Mouse (Mus musculus): Measurements from ENCODE around the gene Cfap20. TPM values are rescaled to one million over a fixed set of nuclear protein-coding genes. Genes with fewer than 3 reads are reported as not detected.

Gene Cfap20
- total RNA-seq (2014; rRNA removed) (39.6 and 47.1 TPM in 2 replicates), polyA plus RNA-seq (2012; rRNA removed) (27.0 and 37.5 TPM in 2 replicates)

- peak; percentile 93 for DNase-seq (ENCODE audit: extremely low read depth, low read depth, low spot score)
- Histone ChIP-seq H3K9ac (ENCODE audit: low read depth, low read length) (peak within 1 kb of the TSS; percentile 83), H3K27ac (replicated peaks; ENCODE audit: insufficient read depth, low read depth, low read length) (peak within 1 kb of the TSS; percentile 89), H3K4me1 (ENCODE audit: control insufficient read depth, insufficient read depth, low read length) (peaks cover 24% of the 10 kb centered on the region), H3K4me3 (ENCODE audit: insufficient read depth, low read depth, low read length) (peak within 1 kb of the TSS; percentile 66), H3K79me2 (ENCODE audit: control insufficient read depth, insufficient read depth, low read length) (peaks cover 21% of the 10 kb centered on the region), H3K27me3 (ENCODE audit: control insufficient read depth, insufficient read depth, low read length) (no peaks in the 10 kb centered on the region), H3K36me3 (ENCODE audit: control insufficient read depth, insufficient read depth, low read length) (no peaks in the 10 kb centered on the region)
- TF ChIP-seq POLR2A (IDR thresholded peaks at IDR 0.05; ENCODE audit: extremely low read depth, insufficient read depth, low read length) (peak; percentile 78), CTCF (IDR thresholded peaks at IDR 0.05; ENCODE audit: low read depth, low read length) (no peak)
- WGBS, result under 1% methylated on average over 50 of the region's 51 CpGs
Measured at GRCm38 (mm10) chr8:95434686-95435439, at the start of gene Cfap20. Gene Cfap20, minus strand, starts transcription at chr8:95434869.

GRCm38 (mm10) chr8:95470008-95470407, 35.3 kb upstream of the Cfap20 start:
- TF ChIP-seq POLR2A (IDR thresholded peaks at IDR 0.05; ENCODE audit: extremely low read depth, insufficient read depth, low read length) (no peak), CTCF (IDR thresholded peaks at IDR 0.05; ENCODE audit: low read depth, low read length) (no peak)
- Histone ChIP-seq H3K4me3 (ENCODE audit: insufficient read depth, low read depth, low read length) (no peak overlapping the region), H3K36me3 (ENCODE audit: control insufficient read depth, insufficient read depth, low read length) (peaks cover 51% of the 10 kb centered on the region), H3K27ac (replicated peaks; ENCODE audit: insufficient read depth, low read depth, low read length) (no peak overlapping the region), H3K79me2 (ENCODE audit: control insufficient read depth, insufficient read depth, low read length) (no peaks in the 10 kb centered on the region), H3K27me3 (ENCODE audit: control insufficient read depth, insufficient read depth, low read length) (no peaks in the 10 kb centered on the region), H3K9ac (ENCODE audit: low read depth, low read length) (no peak overlapping the region), H3K4me1 (ENCODE audit: control insufficient read depth, insufficient read depth, low read length) (no peaks in the 10 kb centered on the region)
- WGBS, result 98% methylated on average over 4 of the region's 4 CpGs
- no peak for DNase-seq (ENCODE audit: extremely low read depth, low read depth, low spot score)

DNA sequence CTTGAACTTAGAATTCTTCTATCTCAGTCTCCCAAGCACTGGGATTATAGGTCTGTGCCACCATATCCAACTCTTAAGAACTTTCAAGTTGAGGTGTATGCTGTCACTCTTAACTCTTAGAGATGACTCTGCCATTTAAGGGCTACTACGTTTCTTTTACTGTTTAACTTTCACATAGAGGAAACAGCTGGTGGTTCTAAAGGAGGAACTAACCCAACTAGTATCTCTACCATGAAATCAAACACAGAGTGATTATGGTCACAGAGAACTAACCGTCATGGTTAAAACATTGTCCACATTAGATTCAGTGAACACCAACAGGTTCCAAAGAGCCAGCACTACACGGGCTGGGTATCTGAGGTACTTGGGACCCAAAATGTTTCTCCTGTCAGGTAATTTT, 34.3 kb upstream of the Cfap20 start:
- DNase-seq (ENCODE audit: extremely low read depth, low read depth, low spot score), result no peak
- Histone ChIP-seq H3K27me3 (ENCODE audit: control insufficient read depth, insufficient read depth, low read length) (no peaks in the 10 kb centered on the region), H3K4me3 (ENCODE audit: insufficient read depth, low read depth, low read length) (no peak overlapping the region), H3K36me3 (ENCODE audit: control insufficient read depth, insufficient read depth, low read length) (peaks cover 50% of the 10 kb centered on the region), H3K4me1 (ENCODE audit: control insufficient read depth, insufficient read depth, low read length) (no peaks in the 10 kb centered on the region), H3K27ac (replicated peaks; ENCODE audit: insufficient read depth, low read depth, low read length) (no peak overlapping the region), H3K79me2 (ENCODE audit: control insufficient read depth, insufficient read depth, low read length) (no peaks in the 10 kb centered on the region), H3K9ac (ENCODE audit: low read depth, low read length) (no peak overlapping the region)
- WGBS, result 91% methylated on average over 3 of the region's 3 CpGs
- no peak for TF ChIP-seq POLR2A (IDR thresholded peaks at IDR 0.05; ENCODE audit: extremely low read depth, insufficient read depth, low read length)
- no peak for TF ChIP-seq CTCF (IDR thresholded peaks at IDR 0.05; ENCODE audit: low read depth, low read length)

DNA sequence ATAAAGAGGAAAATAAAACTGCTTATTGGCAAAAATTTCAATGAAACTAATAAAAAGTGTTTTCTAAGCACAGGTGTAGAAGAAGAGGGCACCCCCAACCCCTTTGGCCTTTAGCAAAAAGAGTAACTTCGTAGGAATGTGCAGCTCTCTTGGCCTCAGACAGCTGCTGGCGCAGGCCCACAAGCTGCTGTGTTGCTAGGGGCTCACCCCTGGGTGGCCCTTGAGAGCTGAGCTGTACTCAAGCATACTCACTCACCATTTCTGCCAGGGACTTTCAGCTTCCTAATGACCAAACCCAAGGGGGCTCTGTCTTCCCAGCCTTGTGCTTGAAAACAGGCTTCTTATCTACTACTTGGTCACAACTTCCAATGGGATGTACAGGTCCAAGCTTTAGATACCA, 31.9 kb upstream of the Cfap20 start:
- no peak overlapping the region for H3K27ac ChIP-seq (replicated peaks; ENCODE audit: insufficient read depth, low read depth, low read length)
- peaks cover 42% of the 10 kb centered on the region for H3K36me3 ChIP-seq (ENCODE audit: control insufficient read depth, insufficient read depth, low read length)
- no peak overlapping the region for H3K4me3 ChIP-seq (ENCODE audit: insufficient read depth, low read depth, low read length)
- WGBS, result 81% methylated on average over 2 of the region's 2 CpGs
- DNase-seq (ENCODE audit: extremely low read depth, low read depth, low spot score), result no peak
- H3K79me2 ChIP-seq (ENCODE audit: control insufficient read depth, insufficient read depth, low read length), result no peaks in the 10 kb centered on the region
- H3K27me3 ChIP-seq (ENCODE audit: control insufficient read depth, insufficient read depth, low read length), result no peaks in the 10 kb centered on the region
- TF ChIP-seq POLR2A (IDR thresholded peaks at IDR 0.05; ENCODE audit: extremely low read depth, insufficient read depth, low read length) (no peak), CTCF (IDR thresholded peaks at IDR 0.05; ENCODE audit: low read depth, low read length) (no peak)
- H3K9ac ChIP-seq (ENCODE audit: low read depth, low read length), result no peak overlapping the region
- H3K4me1 ChIP-seq (ENCODE audit: control insufficient read depth, insufficient read depth, low read length), result no peaks in the 10 kb centered on the region

GRCm38 (mm10) chr8:95452518-95452917, 17.8 kb upstream of the Cfap20 start:
- Histone ChIP-seq H3K4me3 (ENCODE audit: insufficient read depth, low read depth, low read length) (no peak overlapping the region), H3K79me2 (ENCODE audit: control insufficient read depth, insufficient read depth, low read length) (no peaks in the 10 kb centered on the region), H3K9ac (ENCODE audit: low read depth, low read length) (no peak overlapping the region), H3K27me3 (ENCODE audit: control insufficient read depth, insufficient read depth, low read length) (no peaks in the 10 kb centered on the region), H3K27ac (replicated peaks; ENCODE audit: insufficient read depth, low read depth, low read length) (no peak overlapping the region), H3K4me1 (ENCODE audit: control insufficient read depth, insufficient read depth, low read length) (peaks cover 16% of the 10 kb centered on the region), H3K36me3 (ENCODE audit: control insufficient read depth, insufficient read depth, low read length) (peaks cover 26% of the 10 kb centered on the region)
- peak; percentile 85 for DNase-seq (ENCODE audit: extremely low read depth, low read depth, low spot score)
- WGBS, result 28% methylated on average over 8 of the region's 8 CpGs
- TF ChIP-seq CTCF (IDR thresholded peaks at IDR 0.05; ENCODE audit: low read depth, low read length), result peak; percentile 68
- TF ChIP-seq POLR2A (IDR thresholded peaks at IDR 0.05; ENCODE audit: extremely low read depth, insufficient read depth, low read length), result no peak

DNA sequence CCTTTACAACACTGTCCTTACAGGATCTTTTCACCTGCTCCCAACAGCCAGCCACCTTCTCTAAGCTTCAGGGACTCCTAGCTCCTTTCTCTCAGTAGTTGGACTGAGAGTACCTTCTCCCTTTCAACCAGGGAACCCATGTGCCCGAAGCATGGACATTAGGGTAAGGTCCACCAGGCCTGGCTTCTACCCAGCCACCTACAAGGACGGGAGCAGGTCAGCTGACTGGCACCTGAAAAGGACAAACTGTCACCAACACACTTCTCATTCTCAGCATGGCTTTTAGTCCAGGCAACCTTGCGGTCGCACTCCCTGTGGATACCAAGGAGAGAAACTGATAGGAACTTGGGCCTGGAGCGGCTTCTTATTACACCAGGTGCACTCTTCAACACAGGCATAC, 15.6 kb upstream of the Cfap20 start:
- Histone ChIP-seq H3K4me3 (ENCODE audit: insufficient read depth, low read depth, low read length) (no peak overlapping the region), H3K36me3 (ENCODE audit: control insufficient read depth, insufficient read depth, low read length) (peaks cover 13% of the 10 kb centered on the region; the same call in 1 of the 2 replicates), H3K4me1 (ENCODE audit: control insufficient read depth, insufficient read depth, low read length) (peaks cover 16% of the 10 kb centered on the region), H3K27ac (replicated peaks; ENCODE audit: insufficient read depth, low read depth, low read length) (peak overlapping the region; percentile 90), H3K79me2 (ENCODE audit: control insufficient read depth, insufficient read depth, low read length) (no peaks in the 10 kb centered on the region), H3K27me3 (ENCODE audit: control insufficient read depth, insufficient read depth, low read length) (no peaks in the 10 kb centered on the region), H3K9ac (ENCODE audit: low read depth, low read length) (peak overlapping the region; percentile 14; the same call in 1 of the 2 replicates)
- peak; percentile 97 for DNase-seq (ENCODE audit: extremely low read depth, low read depth, low spot score)
- WGBS, result 30% methylated on average over 5 of the region's 5 CpGs
- TF ChIP-seq CTCF (IDR thresholded peaks at IDR 0.05; ENCODE audit: low read depth, low read length), result no peak
- no peak for TF ChIP-seq POLR2A (IDR thresholded peaks at IDR 0.05; ENCODE audit: extremely low read depth, insufficient read depth, low read length)

Data from liver, adult 2 months (tissue).